Mouse (Mus musculus) 3134 (cell line): ENCODE measurements around the gene Gm3376.
"Not testable (repeated sequence)": the region's sequence is repeated elsewhere in the genome, so short reads cannot be mapped to it uniquely, and the experiment has no call there.

Experiments used
- DNase-seq: peaks from one replicate; pipeline ENCODE4 v3.0.0-alpha.2; 2011; ENCODE audit warnings: low spot score; ENCODE audit not compliant: insufficient read length; ENCODE audit errors: extremely low read depth

The Gm3376 gene

GRCm38 (mm10) chrY:3771373-3771772 lies at the start of gene Gm3376:
Gene Gm3376, plus strand, starts transcription at chrY:3771673.
- not testable (repeated sequence) for DNase-seq
